Mouse (Mus musculus) thymus, adult 2 months (tissue): ENCODE measurements around the gene E130308A19Rik.

Source experiments
- CTCF ChIP-seq: fragments of 200-500 bp; IDR thresholded peaks from 2 replicates; pipeline ENCODE4 v1.5.1; 2012; ENCODE audit warnings: mild to moderate bottlenecking, control low read depth, low read length, moderate library complexity, borderline replicate concordance; ENCODE audit not compliant: control insufficient read depth, poor library complexity, insufficient read depth; ENCODE audit errors: extremely low read depth
- POLR2A ChIP-seq: fragments of 200-500 bp; IDR thresholded peaks from 2 replicates; pipeline ENCODE4 v1.6.1; 2012; ENCODE audit warnings: mild to moderate bottlenecking, low read length, control low read depth, moderate library complexity; ENCODE audit not compliant: control insufficient read depth, poor library complexity, insufficient read depth; ENCODE audit errors: extremely low read depth

DNA sequence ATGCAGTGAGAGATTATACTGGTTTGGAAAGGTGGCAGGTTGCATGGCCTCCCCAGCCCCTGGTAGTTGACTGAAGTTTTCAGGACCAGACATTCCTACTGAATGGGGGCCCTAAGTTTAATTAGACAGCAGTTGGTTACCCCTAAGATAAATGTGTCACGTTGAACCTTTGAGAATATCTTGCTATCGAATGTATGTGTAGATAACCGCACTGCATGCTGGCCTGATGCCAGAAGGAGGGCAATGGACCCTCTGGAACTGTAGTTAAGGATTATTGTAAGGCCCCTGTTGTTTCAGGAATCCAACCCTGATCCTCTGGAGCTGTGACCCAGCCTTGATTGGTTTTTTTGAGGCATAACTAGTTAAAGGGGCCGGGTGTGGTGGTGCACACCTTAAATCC is 58.3 kb downstream of the E130308A19Rik start:
- no peak for TF ChIP-seq CTCF
- no peak for TF ChIP-seq POLR2A
